Mouse (Mus musculus) limb, embryonic 14.5 days (tissue): ENCODE data around the gene Ddit4l. TPM values are rescaled to one million over a fixed set of nuclear protein-coding genes. Genes with fewer than 3 reads are reported as not detected.
"Not testable (repeated sequence)": the region's sequence is repeated elsewhere in the genome, so short reads cannot be mapped to it uniquely, and the experiment has no call there.

Source experiments
- ATAC-seq: fragments of 200-750 bp; cut with Nextera tagmentation; 2 replicates; pipeline ENCODE4 v1.8.0; 2017; ENCODE audit warnings: low read depth, moderate number of reproducible peaks, moderate TSS enrichment; ENCODE audit not compliant: low FRiP score
- DNase-seq: peaks from one replicate; pipeline ENCODE4 v3.0.0-alpha.2; 2015; ENCODE audit warnings: low spot score
- H3K27ac ChIP-seq: fragments of 300-500 bp; sonication (generic); replicated peaks from 2 replicates; pipeline ENCODE4 v1.5.1; 2014; ENCODE audit warnings: low read depth, mild to moderate bottlenecking, low read length, moderate library complexity, mixed read lengths
- H3K27me3 ChIP-seq: fragments of 300-500 bp; sonication (generic); 2 replicates; pipeline ENCODE4 v1.6.1; 2014; ENCODE audit warnings: low read length, mixed read lengths; ENCODE audit not compliant: control insufficient read depth, insufficient read depth
- H3K36me3 ChIP-seq: fragments of 300-500 bp; sonication (generic); 2 replicates; pipeline ENCODE4 v1.6.1; 2014; ENCODE audit warnings: mild to moderate bottlenecking, low read length, moderate library complexity, mixed read lengths; ENCODE audit not compliant: control insufficient read depth, insufficient read depth
- H3K4me1 ChIP-seq: fragments of 300-500 bp; sonication (generic); 2 replicates; pipeline ENCODE4 v1.6.1; 2014; ENCODE audit warnings: antibody characterized with exemption, low read length, mixed read lengths; ENCODE audit not compliant: control insufficient read depth, insufficient read depth
- H3K4me2 ChIP-seq: fragments of 300-500 bp; sonication (generic); replicated peaks from 2 replicates; pipeline ENCODE4 v1.6.1; 2014; ENCODE audit warnings: low read depth, mild to moderate bottlenecking, low read length, moderate library complexity; ENCODE audit not compliant: severe bottlenecking
- H3K4me3 ChIP-seq: fragments of 300-500 bp; sonication (generic); replicated peaks from 2 replicates; pipeline ENCODE4 v1.5.1; 2014; ENCODE audit warnings: low read length
- H3K9ac ChIP-seq: fragments of 300-500 bp; sonication (generic); 2 replicates; pipeline ENCODE4 v1.6.1; 2014; ENCODE audit warnings: mild to moderate bottlenecking, low read depth, low read length, moderate library complexity; ENCODE audit not compliant: severe bottlenecking
- H3K9me3 ChIP-seq: fragments of 300-500 bp; sonication (generic); 2 replicates; pipeline ENCODE4 v1.6.1; 2016; ENCODE audit warnings: low read length; ENCODE audit not compliant: control insufficient read depth
- POLR2A ChIP-seq: fragments of 200-500 bp; IDR thresholded peaks from 2 replicates; pipeline ENCODE4 v1.8.0; 2012; ENCODE audit warnings: inconsistent platforms, mild to moderate bottlenecking, moderate library complexity, borderline replicate concordance; ENCODE audit not compliant: insufficient read depth, insufficient read length; ENCODE audit errors: extremely low read depth
- WGBS: fragments of 180-500 bp; shearing (Covaris S2); extraction: QIAGEN DNeasy Blood & Tissue Kit; methylation state at CpG from one replicate; pipeline ENCODE4 v1.1.7; 2014; 5-methylcytosine and 5-hydroxymethylcytosine counted together
- microRNA-seq: library from miRNA; unstranded; fragments of <30 nt; microRNA quantifications from one replicate; pipeline ENCODE4, GENCODE M21; 2016
- polyA plus RNA-seq, 2 experiments: library from polyadenylated mRNA; depleted of rRNA in 1 of 2; stranded (reverse) in 1 of 2; unstranded in 1 of 2; fragments of >200 nt; fragmentation: Nextera tagmentation in 1 of 2; extraction: Ambion mirVana in 1 of 2; gene quantifications; 2 replicates each; pipeline versions ENCODE4 v1.2.1 to v1.2.3; 2012 to 2014

Ddit4l gene
- polyA plus RNA-seq, 2 experiments = 9.2 to 21.0 TPM

DNA sequence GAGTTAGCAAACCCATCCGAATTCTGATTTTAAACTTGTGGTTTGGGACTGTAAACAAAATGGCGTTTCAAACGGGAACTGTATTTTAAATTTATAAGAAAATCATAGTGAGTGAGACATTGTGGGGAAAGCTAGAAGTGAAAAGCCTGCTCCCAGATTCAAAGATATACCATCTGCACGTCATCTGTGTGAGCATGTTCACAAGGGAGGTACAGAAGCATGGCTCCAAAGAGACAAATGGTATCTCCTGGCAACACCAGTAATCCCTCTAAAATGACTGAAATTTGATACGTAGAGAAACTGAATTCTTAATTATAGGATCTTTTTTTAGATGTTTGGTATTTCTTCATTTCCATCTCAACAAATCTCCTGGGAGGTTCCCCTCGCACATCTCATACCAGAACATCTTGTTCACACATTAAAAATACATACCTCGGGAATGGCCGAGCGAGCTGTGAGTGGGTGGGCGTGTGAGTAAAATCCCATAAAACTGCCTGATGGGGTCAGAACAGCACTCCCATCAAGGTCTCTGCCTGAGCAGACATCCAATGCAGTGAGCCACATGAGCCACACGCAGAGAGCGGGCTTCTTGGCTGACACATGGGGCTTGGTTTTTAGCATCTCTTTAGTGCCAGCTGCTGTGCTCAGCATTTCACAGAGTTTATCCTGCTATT lies 26.2 kb downstream of the Ddit4l start:
- Histone ChIP-seq H3K9ac (no peak overlapping the region), H3K4me2 (no peak overlapping the region), H3K4me1 (peaks cover 7% of the 10 kb centered on the region; the same call in 1 of the 2 replicates), H3K36me3 (no peaks in the 10 kb centered on the region), H3K9me3 (no peaks in the 10 kb centered on the region), H3K27ac (no peak overlapping the region), H3K27me3 (no peaks in the 10 kb centered on the region), H3K4me3 (no peak overlapping the region)
- peak; percentile 83 for ATAC-seq
- WGBS = 44% methylated on average over 12 of the region's 12 CpGs
- DNase-seq = no peak
- no peak for TF ChIP-seq POLR2A

DNA sequence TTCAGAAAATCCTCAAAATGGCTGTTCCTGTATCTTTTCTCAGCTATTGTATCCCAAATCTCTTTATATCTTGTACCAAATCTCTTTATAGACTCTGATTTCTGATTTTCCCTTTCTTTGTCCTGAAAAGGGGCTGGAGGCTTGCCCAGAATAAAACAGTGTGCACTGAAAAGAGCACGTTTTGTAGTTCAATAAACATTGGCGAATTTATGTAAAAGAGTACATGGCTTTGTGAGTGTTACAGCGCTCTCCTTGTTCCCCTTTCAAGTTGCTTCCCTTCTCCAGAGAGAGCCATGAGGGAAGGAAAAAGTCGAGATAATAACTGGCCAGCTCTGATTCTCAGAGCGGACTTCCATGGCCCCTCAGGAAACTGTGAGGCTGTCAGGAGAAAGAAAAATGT lies 27.7 kb downstream of the Ddit4l start:
- H3K4me2 ChIP-seq = no peak overlapping the region
- H3K36me3 ChIP-seq = no peaks in the 10 kb centered on the region
- no peak overlapping the region for H3K27ac ChIP-seq
- DNase-seq (no peak), ATAC-seq (no peak)
- no peaks in the 10 kb centered on the region for H3K9me3 ChIP-seq
- H3K9ac ChIP-seq = no peak overlapping the region
- H3K4me3 ChIP-seq = no peak overlapping the region
- 62% methylated on average over 5 of the region's 5 CpGs for WGBS
- peaks cover 7% of the 10 kb centered on the region; the same call in 1 of the 2 replicates for H3K4me1 ChIP-seq
- H3K27me3 ChIP-seq = no peaks in the 10 kb centered on the region
- TF ChIP-seq POLR2A = no peak

DNA sequence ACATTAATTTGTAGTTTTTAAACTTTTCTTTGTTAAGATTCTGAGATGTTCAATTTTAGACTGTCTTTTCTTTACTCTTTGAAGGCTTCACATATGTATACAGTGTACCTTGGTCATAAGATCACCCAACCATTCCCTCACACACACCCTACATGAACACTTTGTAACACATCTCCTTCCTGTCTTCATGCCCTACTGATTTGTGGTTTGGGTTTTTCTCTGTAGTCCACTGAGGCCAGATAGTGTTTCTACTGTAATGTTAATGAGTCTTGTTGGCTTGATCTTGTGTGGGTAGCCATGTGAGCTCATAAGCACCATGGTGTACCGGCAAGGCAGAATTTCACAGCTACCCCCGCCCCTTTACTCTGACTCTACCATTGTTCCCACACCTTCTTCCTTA lies 31.4 kb downstream of the Ddit4l start:
- Histone ChIP-seq H3K36me3 (no peaks in the 10 kb centered on the region), H3K9ac (no peak overlapping the region), H3K9me3 (no peaks in the 10 kb centered on the region), H3K27ac (no peak overlapping the region), H3K4me2 (no peak overlapping the region), H3K4me3 (no peak overlapping the region), H3K4me1 (peaks cover 2% of the 10 kb centered on the region; the same call in 1 of the 2 replicates), H3K27me3 (no peaks in the 10 kb centered on the region)
- DNase-seq (no peak), ATAC-seq (no peak)
- 92% methylated on average over 2 of the region's 2 CpGs for WGBS
- TF ChIP-seq POLR2A = no peak

DNA sequence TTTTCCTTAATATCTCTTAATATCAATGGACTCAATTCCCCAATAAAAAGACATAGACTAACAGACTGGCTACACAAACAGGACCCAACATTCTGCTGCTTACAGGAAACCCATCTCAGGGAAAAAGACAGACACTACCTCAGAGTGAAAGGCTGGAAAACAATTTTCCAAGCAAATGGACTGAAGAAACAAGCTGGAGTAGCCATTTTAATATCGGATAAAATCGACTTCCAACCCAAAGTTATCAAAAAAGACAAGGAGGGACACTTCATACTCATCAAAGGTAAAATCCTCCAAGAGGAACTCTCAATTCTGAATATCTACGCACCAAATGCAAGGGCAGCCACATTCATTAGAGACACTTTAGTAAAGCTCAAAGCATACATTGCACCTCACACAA lies 49.8 kb downstream of the Ddit4l start, which contains the start of gene Gm21962:
Gm21962 (plus strand) TSS at position 301 of the 400 bp plus-strand sequence.
- H3K9ac ChIP-seq, H3K4me2 ChIP-seq, H3K36me3 ChIP-seq, H3K9me3 ChIP-seq, H3K27me3 ChIP-seq, ATAC-seq, H3K4me1 ChIP-seq, DNase-seq, H3K27ac ChIP-seq, H3K4me3 ChIP-seq: not testable (repeated sequence)
- no CpG with 5 or more reads among the region's 3 CpGs for WGBS

Small RNAs within 50 kb of the gene (microRNA-seq; reads per million reads assigned to microRNA genes)
- not detected for gene Gm22468

Other genes starting within 250 kb of the Ddit4l start
- not detected in 2 replicates for gene Gm21962, start 49.9 kb downstream of the Ddit4l start, polyA plus RNA-seq (2012; rRNA removed)
- not detected in 2 replicates for gene Gm21962, start 49.9 kb downstream of the Ddit4l start, polyA plus RNA-seq (2014; fragmentation: Nextera tagmentation; extraction: Ambion mirVana)
- 896 and 1,069 TPM in 2 replicates for gene H2afz, start 242.9 kb downstream of the Ddit4l start, polyA plus RNA-seq (2012; rRNA removed)
- gene H2afz, start 242.9 kb downstream of the Ddit4l start, polyA plus RNA-seq (2014; fragmentation: Nextera tagmentation; extraction: Ambion mirVana) = 1,399 and 1,426 TPM in 2 replicates
- gene Dnajb14, start 246.1 kb downstream of the Ddit4l start, polyA plus RNA-seq (2012; rRNA removed) = 7.4 and 9.1 TPM in 2 replicates
- gene Dnajb14, start 246.1 kb downstream of the Ddit4l start, polyA plus RNA-seq (2014; fragmentation: Nextera tagmentation; extraction: Ambion mirVana) = 11.9 and 12.9 TPM in 2 replicates